Mouse (Mus musculus) megakaryocyte, embryonic 14.5 days (primary cell): ENCODE data around the gene Scnn1a.

Experiments
- FLI1 ChIP-seq: IDR thresholded peaks from 2 replicates; pipeline ENCODE4 v1.6.1; 2012; ENCODE audit warnings: low read length, inconsistent platforms, mixed read lengths
- GATA1 ChIP-seq: IDR thresholded peaks from 3 replicates; pipeline ENCODE4 v1.6.1; 2012; ENCODE audit warnings: mixed read lengths, low read length, inconsistent platforms, borderline replicate concordance

GRCm38 (mm10) chr6:125377042-125377441 is 56.6 kb downstream of the Scnn1a start:
- TF ChIP-seq FLI1 = no peak
- no peak for TF ChIP-seq GATA1
